Mouse (Mus musculus) forebrain, embryonic 15.5 days (tissue): Measurements from ENCODE around the gene Serpinf2. TPM values are rescaled to one million over a fixed set of nuclear protein-coding genes. Genes with fewer than 3 reads are reported as not detected.

Experiments used
- ATAC-seq: fragments of 200-750 bp; cut with Nextera tagmentation; replicated peaks from 2 replicates; pipeline ENCODE4 v1.8.0; 2017; ENCODE audit warnings: mild to moderate bottlenecking, moderate TSS enrichment, moderate library complexity
- H3K27ac ChIP-seq: fragments of 300-500 bp; sonication (generic); replicated peaks from 2 replicates; pipeline ENCODE4 v1.5.1; 2015; ENCODE audit warnings: mild to moderate bottlenecking, inconsistent platforms
- H3K27me3 ChIP-seq: fragments of 300-500 bp; sonication (generic); 2 replicates; pipeline ENCODE4 v1.6.1; 2015; ENCODE audit warnings: inconsistent platforms
- H3K36me3 ChIP-seq: fragments of 300-500 bp; sonication (generic); 2 replicates; pipeline ENCODE4 v1.6.1; 2015; ENCODE audit warnings: mild to moderate bottlenecking, inconsistent platforms
- H3K4me1 ChIP-seq: fragments of 300-500 bp; sonication (generic); 2 replicates; pipeline ENCODE4 v1.6.1; 2015; ENCODE audit warnings: inconsistent platforms
- H3K4me2 ChIP-seq: fragments of 300-500 bp; sonication (generic); replicated peaks from 2 replicates; pipeline ENCODE4 v1.6.1; 2015; ENCODE audit warnings: mild to moderate bottlenecking, inconsistent platforms
- H3K4me3 ChIP-seq: fragments of 300-500 bp; sonication (generic); 2 replicates; pipeline ENCODE4 v1.5.1; 2015; ENCODE audit warnings: mild to moderate bottlenecking, inconsistent platforms
- H3K9ac ChIP-seq: fragments of 300-500 bp; sonication (generic); replicated peaks from 2 replicates; pipeline ENCODE4 v1.6.1; 2015; ENCODE audit warnings: mild to moderate bottlenecking, inconsistent platforms
- H3K9me3 ChIP-seq: fragments of 300-500 bp; sonication (generic); 2 replicates; pipeline ENCODE4 v1.6.1; 2016; ENCODE audit warnings: inconsistent platforms
- WGBS: fragments of 180-500 bp; shearing (Covaris S2); methylation state at CpG from one replicate; pipeline ENCODE4 v1.1.7; 2015; ENCODE audit warnings: mixed read lengths; 5-methylcytosine and 5-hydroxymethylcytosine counted together
- polyA plus RNA-seq: library from polyadenylated mRNA; unstranded; fragments of >200 nt; fragmentation: Nextera tagmentation; extraction: Ambion mirVana; gene quantifications from 2 replicates; pipeline ENCODE4 v1.2.1, GENCODE M21; 2015

Serpinf2 gene
- polyA plus RNA-seq, result 0.22 TPM in 1 of 2 replicates, not detected in the other

DNA sequence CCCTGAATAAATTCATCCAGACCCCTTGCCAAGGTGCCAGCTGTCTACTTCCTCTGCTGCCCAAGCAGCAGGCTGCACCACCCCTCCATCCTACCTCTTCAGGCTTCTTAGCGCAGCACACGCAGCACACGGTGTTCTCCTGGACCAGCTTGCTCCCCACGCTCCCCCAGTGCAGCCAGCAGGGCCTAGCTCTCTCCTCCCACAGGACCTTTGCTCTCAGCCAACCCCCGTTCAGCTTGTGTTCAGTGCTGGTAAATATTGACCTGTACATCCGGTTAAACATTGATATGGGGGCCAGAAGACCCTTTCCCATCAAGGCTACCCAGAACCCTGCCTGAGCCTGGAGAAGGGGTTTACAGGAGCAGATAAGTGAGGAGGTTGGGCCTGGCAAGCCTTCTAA lies at the start of gene Serpinf2:
Gene Serpinf2, minus strand, starts transcription at position 229 of the 400 bp plus-strand sequence.
- 92% methylated on average over 6 of the region's 6 CpGs for WGBS
- ATAC-seq, result no peak
- no peak within 1 kb of the TSS for H3K27ac ChIP-seq

DNA sequence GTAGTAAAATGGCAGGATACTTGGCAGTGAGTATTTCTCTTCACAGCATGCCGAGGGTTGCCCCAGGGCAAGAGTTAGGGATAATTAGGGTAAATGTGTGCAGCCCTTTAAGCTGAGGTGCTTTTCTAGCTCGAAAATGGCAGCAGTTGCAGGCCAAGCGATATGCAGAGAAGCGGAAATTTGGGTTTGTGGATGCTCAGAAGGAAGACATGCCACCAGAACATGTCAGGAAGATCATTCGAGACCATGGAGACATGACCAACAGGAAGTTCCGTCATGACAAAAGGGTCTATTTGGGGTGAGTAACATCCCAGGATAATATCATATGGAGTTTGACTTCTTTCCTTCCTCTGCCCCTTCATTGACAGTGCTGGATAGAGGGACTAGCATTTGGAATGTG lies 48.1 kb upstream of the Serpinf2 start:
- peaks cover 18% of the 10 kb centered on the region for H3K4me1 ChIP-seq
- no peaks in the 10 kb centered on the region for H3K9me3 ChIP-seq
- ATAC-seq, result no peak
- H3K36me3 ChIP-seq, result peaks cover 35% of the 10 kb centered on the region
- H3K4me2 ChIP-seq, result peak overlapping the region; percentile 96
- peak overlapping the region; percentile 99 for H3K4me3 ChIP-seq
- 42% methylated on average over 6 of the region's 6 CpGs for WGBS
- peak overlapping the region; percentile 77 for H3K9ac ChIP-seq
- no peaks in the 10 kb centered on the region; the same call in 1 of the 2 replicates for H3K27me3 ChIP-seq
- no peak overlapping the region for H3K27ac ChIP-seq

More for the DNA sequence above, at the start of gene Serpinf2:
- no peaks in the 10 kb centered on the region for H3K27me3 ChIP-seq
- H3K4me3 ChIP-seq, result no peak within 1 kb of the TSS
- no peak within 1 kb of the TSS for H3K9ac ChIP-seq
- H3K4me2 ChIP-seq, result no peak within 1 kb of the TSS
- no peaks in the 10 kb centered on the region for H3K4me1 ChIP-seq
- H3K36me3 ChIP-seq, result peaks cover 12% of the 10 kb centered on the region; the same call in 1 of the 2 replicates
- no peaks in the 10 kb centered on the region for H3K9me3 ChIP-seq

DNA sequence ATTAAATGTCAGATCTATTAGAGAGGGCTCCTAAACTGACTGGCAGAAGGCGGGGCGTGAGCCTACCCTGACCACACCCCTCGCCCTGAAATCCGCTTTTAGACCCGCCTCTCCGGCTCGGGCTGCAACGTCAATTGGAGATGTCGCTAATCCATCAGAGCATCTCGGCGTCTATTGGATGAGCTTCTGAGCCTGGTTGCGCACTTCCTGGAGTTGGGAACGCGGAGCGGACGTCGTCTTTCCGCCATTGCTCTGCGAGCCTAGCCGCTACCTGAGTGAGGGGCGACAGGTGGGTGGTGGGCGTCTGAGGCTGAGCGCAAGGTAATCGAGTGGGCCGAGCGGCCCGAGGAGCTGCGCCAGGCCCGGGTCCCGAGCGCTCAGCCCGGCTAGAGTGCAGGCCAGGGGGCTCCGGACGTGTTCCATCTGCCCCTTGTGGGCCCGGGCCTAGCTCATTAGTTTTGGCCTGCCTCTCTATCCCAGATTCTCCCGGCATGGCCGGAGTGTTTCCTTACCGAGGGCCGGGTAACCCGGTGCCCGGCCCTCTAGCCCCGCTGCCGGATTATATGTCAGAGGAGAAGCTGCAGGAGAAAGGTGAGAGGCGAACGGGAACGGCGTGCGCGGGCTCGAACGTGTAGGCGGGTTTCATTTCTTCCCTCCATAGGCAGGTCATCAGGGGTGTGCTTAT lies 47.4 kb upstream of the Serpinf2 start, which contains the start of gene Prpf8:
Gene Prpf8, plus strand, starts transcription at position 216 of the 685 bp plus-strand sequence.
- H3K36me3 ChIP-seq, result peaks cover 28% of the 10 kb centered on the region
- H3K27ac ChIP-seq, result peak within 1 kb of the TSS; percentile 64
- peak within 1 kb of the TSS; percentile 77 for H3K9ac ChIP-seq
- peak within 1 kb of the TSS; percentile 99 for H3K4me3 ChIP-seq
- H3K27me3 ChIP-seq, result no peaks in the 10 kb centered on the region; the same call in 1 of the 2 replicates
- ATAC-seq, result peak; percentile 100
- no peaks in the 10 kb centered on the region for H3K9me3 ChIP-seq
- peak within 1 kb of the TSS; percentile 96 for H3K4me2 ChIP-seq
- peaks cover 18% of the 10 kb centered on the region for H3K4me1 ChIP-seq
- under 1% methylated on average over 52 of the region's 52 CpGs for WGBS

DNA sequence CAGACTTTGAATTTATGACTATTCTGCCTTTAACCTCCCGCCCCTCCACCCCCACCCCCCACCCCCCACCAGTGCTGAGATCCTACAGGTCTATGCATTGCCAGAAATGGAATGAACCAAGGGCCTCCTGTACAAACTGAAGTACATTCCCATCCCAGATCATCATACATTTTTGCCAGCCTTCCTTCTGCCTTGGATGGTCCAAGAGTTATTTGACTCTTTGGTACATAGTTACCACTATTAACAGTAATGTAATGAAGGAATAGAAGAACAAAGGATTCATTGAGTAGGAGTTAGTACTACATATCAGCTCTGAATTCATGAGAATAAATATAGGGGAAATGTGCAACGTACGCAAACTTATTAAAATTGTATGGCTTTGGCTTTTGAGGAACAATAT lies 46.8 kb upstream of the Serpinf2 start:
- H3K9me3 ChIP-seq, result no peaks in the 10 kb centered on the region
- no peak overlapping the region for H3K9ac ChIP-seq
- H3K27ac ChIP-seq, result peak overlapping the region; percentile 64
- no peaks in the 10 kb centered on the region; the same call in 1 of the 2 replicates for H3K27me3 ChIP-seq
- peaks cover 22% of the 10 kb centered on the region for H3K36me3 ChIP-seq
- 21% methylated on average over 3 of the region's 3 CpGs for WGBS
- H3K4me2 ChIP-seq, result peak overlapping the region; percentile 33
- peak; percentile 51 for ATAC-seq
- H3K4me3 ChIP-seq, result peak overlapping the region; percentile 99
- H3K4me1 ChIP-seq, result peaks cover 18% of the 10 kb centered on the region

DNA sequence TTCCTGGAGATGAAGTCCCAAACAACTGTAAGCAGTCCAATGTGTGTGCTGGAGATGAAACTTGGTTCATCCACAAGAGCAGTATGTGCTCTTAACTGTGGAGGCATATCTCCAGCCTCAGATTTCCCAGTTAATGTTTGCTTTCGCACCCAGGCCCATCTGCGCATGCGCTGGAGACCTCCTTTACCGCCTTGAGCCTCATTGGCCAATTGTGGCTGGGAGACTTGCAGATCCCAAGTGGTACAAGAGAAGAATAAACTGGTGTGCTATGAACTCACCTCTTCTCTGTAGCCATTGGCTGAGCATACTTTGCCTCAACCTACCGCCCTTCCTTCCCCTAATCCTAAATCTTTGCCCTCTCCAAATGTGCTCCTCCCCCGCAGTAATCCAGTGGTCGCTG lies 34.0 kb upstream of the Serpinf2 start:
- Histone ChIP-seq H3K36me3 (no peaks in the 10 kb centered on the region), H3K4me1 (no peaks in the 10 kb centered on the region), H3K27me3 (no peaks in the 10 kb centered on the region), H3K9me3 (no peaks in the 10 kb centered on the region), H3K4me3 (no peak overlapping the region), H3K27ac (no peak overlapping the region), H3K9ac (no peak overlapping the region), H3K4me2 (no peak overlapping the region)
- WGBS, result 61% methylated on average over 7 of the region's 7 CpGs
- ATAC-seq, result no peak

DNA sequence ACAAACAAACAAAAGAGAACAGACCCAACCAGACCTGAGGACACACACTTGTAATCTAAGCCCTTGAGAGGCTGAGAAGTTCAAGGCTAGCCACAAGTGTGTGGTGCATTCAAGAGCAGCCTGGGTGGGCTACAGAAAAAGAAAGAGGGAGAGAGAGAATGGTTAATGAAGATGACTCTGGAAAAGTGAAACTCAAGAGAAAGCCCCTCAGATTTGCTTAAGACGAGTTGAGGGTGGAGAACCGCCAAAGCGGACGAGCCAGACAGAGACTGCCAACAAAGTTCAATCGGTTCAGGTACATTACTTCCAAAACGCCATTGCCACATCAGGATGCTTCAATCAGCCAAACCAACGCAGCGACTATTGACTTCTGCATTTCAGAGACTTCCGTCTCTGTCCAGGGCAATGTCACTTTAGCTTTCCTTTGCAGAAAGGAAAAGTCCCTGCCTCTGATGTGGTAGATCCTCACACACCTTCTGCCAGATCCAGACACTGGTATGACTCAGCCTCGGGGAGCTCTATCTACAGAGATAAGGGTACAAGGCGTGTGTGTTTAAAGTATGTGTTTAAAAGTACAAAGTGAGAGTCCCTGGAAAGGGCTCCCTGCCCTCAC lies 33.2 kb upstream of the Serpinf2 start:
- ATAC-seq, result no peak

DNA sequence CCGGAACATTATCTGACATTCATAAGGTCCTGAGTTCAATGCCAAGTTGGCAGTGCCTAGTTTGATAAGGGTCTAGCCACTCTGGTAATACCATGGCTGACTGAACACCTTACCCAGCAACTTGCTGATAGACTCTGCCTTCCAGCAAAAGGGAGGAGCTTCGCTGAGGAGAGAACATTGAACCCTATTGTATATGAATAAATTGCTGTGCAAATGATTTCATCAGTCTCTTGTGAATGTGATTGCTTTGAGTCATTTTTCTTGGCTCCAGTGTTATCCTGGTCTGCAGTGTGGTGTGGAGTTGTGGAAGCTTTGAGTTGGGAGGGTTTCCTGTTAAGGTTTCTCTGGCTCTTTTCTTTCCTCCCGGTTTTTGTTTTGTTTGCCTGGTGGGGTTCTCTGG lies 31.3 kb upstream of the Serpinf2 start:
- Histone ChIP-seq H3K9me3 (no peaks in the 10 kb centered on the region), H3K27ac (no peak overlapping the region), H3K4me2 (no peak overlapping the region), H3K27me3 (no peaks in the 10 kb centered on the region), H3K9ac (no peak overlapping the region), H3K4me1 (0 out of 2 replicates have a peak, but pooled peaks cover 5% of the 10 kb centered on the region), H3K36me3 (peaks cover 3% of the 10 kb centered on the region; the same call in 1 of the 2 replicates), H3K4me3 (no peak overlapping the region)
- 89% methylated on average over 3 of the region's 3 CpGs for WGBS
- no peak for ATAC-seq

More for the DNA sequence above, 33.2 kb upstream of the Serpinf2 start:
- no peaks in the 10 kb centered on the region for H3K9me3 ChIP-seq
- no peak overlapping the region for H3K4me2 ChIP-seq
- H3K27me3 ChIP-seq, result no peaks in the 10 kb centered on the region
- no peak overlapping the region for H3K27ac ChIP-seq
- 83% methylated on average over 11 of the region's 11 CpGs for WGBS
- no peak overlapping the region for H3K4me3 ChIP-seq
- H3K4me1 ChIP-seq, result 0 out of 2 replicates have a peak, but pooled peaks cover 5% of the 10 kb centered on the region
- H3K9ac ChIP-seq, result no peak overlapping the region
- no peaks in the 10 kb centered on the region for H3K36me3 ChIP-seq

DNA sequence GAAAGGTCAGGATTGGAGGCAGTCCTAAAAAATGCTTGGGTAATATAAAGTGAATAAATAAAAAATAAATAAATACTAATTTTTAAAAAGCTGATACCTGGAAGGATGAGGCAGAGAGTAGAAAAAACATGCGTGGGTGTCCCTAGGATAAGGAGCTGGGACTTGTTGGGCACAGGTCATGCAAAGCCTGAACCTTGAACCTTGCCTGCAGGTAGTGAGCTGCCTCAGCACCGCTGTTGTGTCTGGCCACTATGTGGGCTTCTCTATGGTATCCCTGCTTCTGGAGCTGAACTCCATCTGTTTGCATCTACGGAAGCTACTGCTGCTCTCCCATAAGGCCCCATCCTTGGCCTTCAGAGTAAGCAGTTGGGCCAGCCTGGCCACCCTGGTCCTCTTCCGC lies 29.9 kb upstream of the Serpinf2 start:
- no peak for ATAC-seq
- H3K4me2 ChIP-seq, result no peak overlapping the region
- 0 out of 2 replicates have a peak, but pooled peaks cover 5% of the 10 kb centered on the region for H3K4me1 ChIP-seq
- H3K4me3 ChIP-seq, result no peak overlapping the region
- H3K36me3 ChIP-seq, result peaks cover 8% of the 10 kb centered on the region; the same call in 1 of the 2 replicates
- no peaks in the 10 kb centered on the region for H3K27me3 ChIP-seq
- H3K9me3 ChIP-seq, result no peaks in the 10 kb centered on the region
- no peak overlapping the region for H3K27ac ChIP-seq
- 95% methylated on average over 4 of the region's 4 CpGs for WGBS
- H3K9ac ChIP-seq, result no peak overlapping the region

DNA sequence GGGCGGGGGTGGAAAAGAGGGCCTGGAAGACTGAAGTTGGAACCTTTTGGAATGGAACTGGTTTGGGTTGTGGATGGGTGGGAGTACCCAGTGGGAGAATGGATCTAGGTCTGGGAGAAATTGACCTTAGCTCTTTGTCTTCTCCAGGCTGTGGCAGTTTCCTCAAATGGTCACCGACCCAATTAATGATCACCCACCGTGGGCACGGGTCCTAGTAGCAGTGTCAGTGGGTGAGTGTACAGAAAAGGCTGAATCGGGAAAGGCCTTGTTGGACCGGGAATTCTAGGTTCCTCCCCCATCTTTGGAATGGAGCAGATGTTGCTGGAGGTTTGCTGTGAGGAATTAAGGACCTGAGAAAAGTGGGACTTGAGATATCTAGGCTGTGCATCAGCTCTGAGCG lies 29.0 kb upstream of the Serpinf2 start:
- 67% methylated on average over 7 of the region's 7 CpGs for WGBS
- Histone ChIP-seq H3K9ac (no peak overlapping the region), H3K9me3 (no peaks in the 10 kb centered on the region), H3K36me3 (peaks cover 8% of the 10 kb centered on the region; the same call in 1 of the 2 replicates), H3K4me2 (peak overlapping the region; percentile 41), H3K4me3 (peak overlapping the region; percentile 14; the same call in 1 of the 2 replicates), H3K27me3 (no peaks in the 10 kb centered on the region), H3K4me1 (0 out of 2 replicates have a peak, but pooled peaks cover 5% of the 10 kb centered on the region), H3K27ac (no peak overlapping the region)
- ATAC-seq, result no peak

DNA sequence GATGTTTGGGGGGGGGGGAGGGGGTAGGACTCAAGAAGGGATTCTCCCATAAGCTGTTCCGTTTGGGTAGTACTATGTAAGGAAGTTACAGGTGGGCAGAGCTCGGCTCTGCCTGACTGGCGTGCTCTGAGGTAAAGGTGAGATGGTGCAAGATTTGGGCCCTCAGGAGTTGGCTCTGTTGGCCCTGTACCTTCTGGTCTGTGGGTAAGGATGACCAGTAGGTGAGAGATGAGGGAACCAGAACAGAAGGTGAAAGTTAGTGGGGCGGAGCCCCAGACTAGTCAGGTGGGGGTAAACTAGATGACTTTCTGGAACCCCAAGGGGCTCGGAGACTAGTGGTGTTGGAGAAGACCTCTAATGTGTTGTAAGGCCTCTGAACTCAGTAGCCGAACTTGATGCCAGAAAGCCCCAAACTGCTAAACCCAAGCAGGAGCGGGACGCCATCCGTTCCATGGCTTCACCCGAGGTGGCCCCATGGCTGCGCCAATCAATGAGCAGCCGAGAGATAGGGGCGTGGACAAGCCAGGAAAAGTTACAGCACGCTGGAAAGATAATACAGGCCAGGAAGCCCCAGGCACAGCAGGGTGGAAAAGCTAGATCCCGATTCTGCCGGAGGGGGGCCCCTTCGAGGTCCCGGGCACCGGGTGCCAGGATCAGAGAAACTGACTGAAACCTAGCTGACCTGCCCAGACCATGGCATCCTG lies 28.3 kb upstream of the Serpinf2 start:
- H3K4me3 ChIP-seq, result peak overlapping the region; percentile 14; the same call in 1 of the 2 replicates

DNA sequence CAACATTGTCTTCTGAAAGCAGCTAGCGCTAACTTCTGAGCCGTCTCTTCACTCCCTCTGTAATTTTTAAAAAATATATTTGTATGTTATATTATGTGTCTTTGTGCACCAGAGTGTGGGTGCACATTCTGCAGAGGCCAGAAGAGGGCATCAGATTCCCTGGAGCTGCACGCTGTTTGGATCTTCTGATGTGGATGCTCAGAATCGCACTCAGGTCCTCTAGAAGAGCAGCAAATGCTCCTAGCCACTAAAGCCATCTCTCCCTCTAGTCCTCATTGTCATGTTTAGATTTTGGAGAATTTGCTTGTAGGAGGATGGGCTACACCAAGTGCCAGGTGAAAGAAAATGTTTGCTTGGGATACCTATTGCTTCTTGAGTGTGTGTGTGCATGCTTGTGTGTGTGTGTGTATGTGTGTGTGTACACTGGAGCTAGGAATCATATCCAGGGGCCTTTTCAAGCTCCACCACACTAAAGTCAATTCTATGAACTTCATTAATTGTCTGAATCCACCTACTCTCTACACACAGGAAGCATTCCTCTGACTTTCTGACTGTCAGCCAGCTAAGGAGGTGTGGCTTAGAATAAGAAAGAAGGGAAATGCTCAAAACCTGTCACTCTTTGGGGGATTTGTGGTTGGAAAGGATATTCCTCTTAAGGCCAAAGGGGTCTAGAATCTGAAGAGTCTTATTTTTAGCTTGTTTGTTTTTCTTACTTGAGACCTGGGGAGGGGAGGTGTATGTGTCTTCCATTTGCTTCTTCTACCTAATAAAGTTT lies 27.5 kb upstream of the Serpinf2 start:
- no peak overlapping the region for H3K4me2 ChIP-seq
- 97% methylated on average over 4 of the region's 4 CpGs for WGBS

More for the DNA sequence above, 28.3 kb upstream of the Serpinf2 start:
- no peaks in the 10 kb centered on the region for H3K9me3 ChIP-seq
- H3K9ac ChIP-seq, result no peak overlapping the region
- H3K27me3 ChIP-seq, result no peaks in the 10 kb centered on the region
- H3K36me3 ChIP-seq, result peaks cover 8% of the 10 kb centered on the region; the same call in 1 of the 2 replicates
- H3K4me2 ChIP-seq, result peak overlapping the region; percentile 41
- H3K27ac ChIP-seq, result no peak overlapping the region
- no peak for ATAC-seq
- 18% methylated on average over 19 of the region's 19 CpGs for WGBS
- H3K4me1 ChIP-seq, result peaks cover 10% of the 10 kb centered on the region

More for the DNA sequence above, 27.5 kb upstream of the Serpinf2 start:
- Histone ChIP-seq H3K4me3 (no peak overlapping the region), H3K9me3 (no peaks in the 10 kb centered on the region), H3K4me1 (peaks cover 17% of the 10 kb centered on the region), H3K27me3 (no peaks in the 10 kb centered on the region), H3K9ac (no peak overlapping the region), H3K36me3 (peaks cover 8% of the 10 kb centered on the region; the same call in 1 of the 2 replicates), H3K27ac (no peak overlapping the region)
- ATAC-seq, result no peak
